Mouse (Mus musculus) liver (tissue): ENCODE results near the gene 4933402E13Rik.

Experiments used
- DNase-seq: peaks from one replicate; pipeline ENCODE4 v3.0.0-alpha.2; 2020; ENCODE audit warnings: mixed read lengths

The 4933402E13Rik gene

DNA sequence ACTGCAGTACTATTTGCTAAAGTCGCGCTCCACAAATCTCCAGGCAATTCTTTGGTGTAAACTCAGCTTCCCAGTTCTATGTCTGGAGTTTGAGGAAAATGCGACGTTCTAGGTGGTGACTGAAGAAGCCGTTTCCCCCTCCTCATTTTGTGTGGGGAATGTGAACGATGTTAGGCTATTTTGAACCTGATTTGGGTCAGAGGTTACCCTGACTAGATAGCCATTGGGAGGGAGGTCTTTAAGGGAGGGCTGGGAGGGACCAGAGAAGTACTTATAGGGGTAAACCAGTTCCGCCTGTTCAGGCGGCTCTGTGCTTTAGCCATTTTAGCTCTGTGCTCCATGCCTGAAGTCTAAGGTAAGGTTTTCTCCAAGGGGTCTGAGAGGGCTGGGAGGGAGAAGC lies at the start of gene 4933402E13Rik:
4933402E13Rik (plus strand) TSS at position 301 of the 400 bp plus-strand sequence.
- DNase-seq, result no peak
